Mouse (Mus musculus) hindbrain, embryonic 11.5 days (tissue): Measurements from ENCODE around the gene Dlgap1. TPM values are rescaled to one million over a fixed set of nuclear protein-coding genes. Genes with fewer than 3 reads are reported as not detected.

Experiments used
- ATAC-seq: fragments of 200-750 bp; cut with Nextera tagmentation; 2 replicates; pipeline ENCODE4 v1.8.0; 2017; ENCODE audit warnings: mild to moderate bottlenecking, moderate TSS enrichment, moderate library complexity; ENCODE audit not compliant: low FRiP score
- DNase-seq: peaks from one replicate; pipeline ENCODE4 v3.0.0-alpha.2; 2015; ENCODE audit warnings: low spot score
- H3K27ac ChIP-seq: fragments of 300-500 bp; sonication (generic); 2 replicates; pipeline ENCODE4 v1.5.1; 2014; ENCODE audit warnings: mild to moderate bottlenecking, low read depth, low read length
- H3K27me3 ChIP-seq: fragments of 300-500 bp; sonication (generic); 2 replicates; pipeline ENCODE4 v1.6.1; 2014; ENCODE audit warnings: mild to moderate bottlenecking, low read length, moderate library complexity, mixed read lengths; ENCODE audit not compliant: control insufficient read depth, insufficient read depth
- H3K36me3 ChIP-seq: fragments of 300-500 bp; sonication (generic); 2 replicates; pipeline ENCODE4 v1.6.1; 2014; ENCODE audit warnings: mild to moderate bottlenecking, low read length, moderate library complexity, mixed read lengths; ENCODE audit not compliant: control insufficient read depth, insufficient read depth
- H3K4me1 ChIP-seq: fragments of 300-500 bp; sonication (generic); replicated peaks from 2 replicates; pipeline ENCODE4 v1.6.1; 2014; ENCODE audit warnings: low read length, mixed read lengths; ENCODE audit not compliant: control insufficient read depth, insufficient read depth
- H3K4me2 ChIP-seq: fragments of 300-500 bp; sonication (generic); replicated peaks from 2 replicates; pipeline ENCODE4 v1.6.1; 2014; ENCODE audit warnings: mild to moderate bottlenecking, low read depth, low read length
- H3K4me3 ChIP-seq: fragments of 300-500 bp; sonication (generic); 2 replicates; pipeline ENCODE4 v1.5.1; 2014; ENCODE audit warnings: low read depth, low read length
- H3K9ac ChIP-seq: fragments of 300-500 bp; sonication (generic); 2 replicates; pipeline ENCODE4 v1.6.1; 2014; ENCODE audit warnings: low read depth, low read length
- H3K9me3 ChIP-seq: fragments of 300-500 bp; sonication (generic); 2 replicates; pipeline ENCODE4 v1.6.1; 2016; ENCODE audit warnings: low read length; ENCODE audit not compliant: control insufficient read depth
- WGBS: fragments of 180-500 bp; shearing (Covaris S2); extraction: QIAGEN DNeasy Blood & Tissue Kit; methylation state at CpG from one replicate; pipeline ENCODE4 v1.1.7; 2014; 5-methylcytosine and 5-hydroxymethylcytosine counted together
- polyA plus RNA-seq: library from polyadenylated mRNA; unstranded; fragments of >200 nt; fragmentation: Nextera tagmentation; extraction: Ambion mirVana; gene quantifications from 2 replicates; pipeline ENCODE4 v1.2.1, GENCODE M21; 2014

The Dlgap1 gene
- polyA plus RNA-seq, 1 experiment from 2014 or later = 4.4 TPM

- H3K27ac ChIP-seq = peak overlapping the region; percentile 89
- under 1% methylated on average over 40 of the region's 40 CpGs for whole genome bisulfite sequencing
- no peaks in the 10 kb centered on the region for H3K9me3 ChIP-seq
- no peaks in the 10 kb centered on the region for H3K36me3 ChIP-seq
- DNase-seq (peak; percentile 80), ATAC-seq (peak; percentile 14)
- H3K27me3 ChIP-seq = no peaks in the 10 kb centered on the region
- H3K4me2 ChIP-seq = peak overlapping the region; percentile 70
- H3K9ac ChIP-seq = peak overlapping the region; percentile 68
- H3K4me1 ChIP-seq = no peaks in the 10 kb centered on the region; the same call in 1 of the 2 replicates
- H3K4me3 ChIP-seq = peak overlapping the region; percentile 59
Measured at GRCm38 (mm10) chr17:70850233-70850995, 881.5 kb downstream of the Dlgap1 start.

- no peaks in the 10 kb centered on the region for H3K36me3 ChIP-seq
Measured at GRCm38 (mm10) chr17:70850996-70851991, 882.4 kb downstream of the Dlgap1 start.

GRCm38 (mm10) chr17:70852011-70852685 lies 883.3 kb downstream of the Dlgap1 start:
- ATAC-seq (no peak), DNase-seq (peak; percentile 64)
- no peaks in the 10 kb centered on the region for H3K9me3 ChIP-seq
- no peaks in the 10 kb centered on the region for H3K27me3 ChIP-seq
- H3K4me1 ChIP-seq = no peaks in the 10 kb centered on the region; the same call in 1 of the 2 replicates
- H3K9ac ChIP-seq = peak overlapping the region; percentile 68
- WGBS = under 1% methylated on average over 29 of the region's 29 CpGs
- peak overlapping the region; percentile 70 for H3K4me2 ChIP-seq
- H3K36me3 ChIP-seq = no peaks in the 10 kb centered on the region
- peak overlapping the region; percentile 83 for H3K27ac ChIP-seq
- peak overlapping the region; percentile 59 for H3K4me3 ChIP-seq

More at GRCm38 (mm10) chr17:70850996-70851991, 882.4 kb downstream of the Dlgap1 start:
- H3K9ac ChIP-seq = peak overlapping the region; percentile 68
- H3K4me1 ChIP-seq = no peaks in the 10 kb centered on the region; the same call in 1 of the 2 replicates
- under 1% methylated on average over 44 of the region's 54 CpGs for WGBS
- ATAC-seq (peak; percentile 62), DNase-seq (peak; percentile 79)
- H3K4me3 ChIP-seq = peak overlapping the region; percentile 59
- no peaks in the 10 kb centered on the region for H3K27me3 ChIP-seq
- peak overlapping the region; percentile 70 for H3K4me2 ChIP-seq
- H3K9me3 ChIP-seq = no peaks in the 10 kb centered on the region
- peak overlapping the region; percentile 89 for H3K27ac ChIP-seq

GRCm38 (mm10) chr17:70852686-70853386 lies 884.0 kb downstream of the Dlgap1 start:
- H3K36me3 ChIP-seq = no peaks in the 10 kb centered on the region
- peak overlapping the region; percentile 83 for H3K27ac ChIP-seq
- no peaks in the 10 kb centered on the region for H3K9me3 ChIP-seq
- WGBS = under 1% methylated on average over 51 of the region's 51 CpGs
- no peaks in the 10 kb centered on the region for H3K27me3 ChIP-seq
- peak overlapping the region; percentile 68 for H3K9ac ChIP-seq
- ATAC-seq = peak; percentile 62
- H3K4me3 ChIP-seq = peak overlapping the region; percentile 59
- DNase-seq = peak; percentile 82
- no peaks in the 10 kb centered on the region; the same call in 1 of the 2 replicates for H3K4me1 ChIP-seq
- H3K4me2 ChIP-seq = peak overlapping the region; percentile 70

- WGBS = under 1% methylated on average over 29 of the region's 29 CpGs
- Histone ChIP-seq H3K4me1 (no peaks in the 10 kb centered on the region; the same call in 1 of the 2 replicates), H3K27me3 (no peaks in the 10 kb centered on the region), H3K36me3 (no peaks in the 10 kb centered on the region), H3K4me2 (peak within 1 kb of the TSS; percentile 70), H3K9ac (peak within 1 kb of the TSS; percentile 68), H3K27ac (peak within 1 kb of the TSS; percentile 83), H3K9me3 (no peaks in the 10 kb centered on the region), H3K4me3 (peak within 1 kb of the TSS; percentile 59)
- DNase-seq (peak; percentile 78), ATAC-seq (peak; percentile 33; the same call in 1 of the 2 replicates)
Measured at GRCm38 (mm10) chr17:70853436-70853905, 884.6 kb downstream of the Dlgap1 start, which contains the start of gene Tgif1. Gene Tgif1, minus strand, starts transcription at chr17:70853546.

- H3K9ac ChIP-seq = peak overlapping the region; percentile 17
Measured at GRCm38 (mm10) chr17:70854021-70854420, 885.1 kb downstream of the Dlgap1 start.

GRCm38 (mm10) chr17:70856871-70857415 lies 888.1 kb downstream of the Dlgap1 start:
- no peak for DNase-seq
- Histone ChIP-seq H3K4me1 (no peaks in the 10 kb centered on the region; the same call in 1 of the 2 replicates), H3K9ac (no peak overlapping the region), H3K27me3 (no peaks in the 10 kb centered on the region), H3K4me3 (no peak overlapping the region), H3K27ac (no peak overlapping the region), H3K4me2 (no peak overlapping the region), H3K36me3 (no peaks in the 10 kb centered on the region), H3K9me3 (no peaks in the 10 kb centered on the region)
- WGBS = 69% methylated on average over 12 of the region's 12 CpGs
- no peak for ATAC-seq

More at GRCm38 (mm10) chr17:70854021-70854420, 885.1 kb downstream of the Dlgap1 start:
- 22% methylated on average over 6 of the region's 6 CpGs for WGBS
- ATAC-seq = no peak
- Histone ChIP-seq H3K27ac (0 out of 2 replicates have a peak overlapping the region, but pooled peaks have one; percentile 83), H3K4me1 (no peaks in the 10 kb centered on the region; the same call in 1 of the 2 replicates), H3K27me3 (no peaks in the 10 kb centered on the region), H3K9me3 (no peaks in the 10 kb centered on the region), H3K4me2 (peak overlapping the region; percentile 70), H3K4me3 (peak overlapping the region; percentile 59), H3K36me3 (no peaks in the 10 kb centered on the region)
- DNase-seq = peak; percentile 30
